Mouse (Mus musculus): Measurements from ENCODE around the gene Olfr1226. TPM values are rescaled to one million over a fixed set of nuclear protein-coding genes. Genes with fewer than 3 reads are reported as not detected.
"Not testable (repeated sequence)": the region's sequence is repeated elsewhere in the genome, so short reads cannot be mapped to it uniquely, and the experiment has no call there.

Gene Olfr1226
- total RNA-seq (2017): not detected in 3 replicates

- no peak for ATAC-seq (replicated peaks; ENCODE audit: insufficient number of reproducible peaks, low FRiP score, low TSS enrichment, poor library complexity, severe bottlenecking)
Measured at GRCm38 (mm10) chr2:89199948-89200347, at the start of gene Olfr1226. Olfr1226 (minus strand) TSS chr2:89200048.

- ATAC-seq (replicated peaks; ENCODE audit: insufficient number of reproducible peaks, low FRiP score, low TSS enrichment, poor library complexity, severe bottlenecking): no peak
Measured at GRCm38 (mm10) chr2:89196325-89196982, 3.4 kb downstream of the Olfr1226 start.

- no peak for ATAC-seq (replicated peaks; ENCODE audit: insufficient number of reproducible peaks, low FRiP score, low TSS enrichment, poor library complexity, severe bottlenecking)
Measured at GRCm38 (mm10) chr2:89174569-89174968, 25.3 kb downstream of the Olfr1226 start, which contains the start of gene Olfr1225. Olfr1225 (minus strand) TSS chr2:89174669.

GRCm38 (mm10) chr2:89164711-89165110, 35.1 kb downstream of the Olfr1226 start:
- not testable (repeated sequence) for ATAC-seq (replicated peaks; ENCODE audit: insufficient number of reproducible peaks, low FRiP score, low TSS enrichment, poor library complexity, severe bottlenecking)

- ATAC-seq (replicated peaks; ENCODE audit: insufficient number of reproducible peaks, low FRiP score, low TSS enrichment, poor library complexity, severe bottlenecking): not testable (repeated sequence)
Measured at GRCm38 (mm10) chr2:89163991-89164390, 35.9 kb downstream of the Olfr1226 start, which contains the start of gene Olfr1224-ps1. Olfr1224-ps1 (minus strand) TSS chr2:89164091.

GRCm38 (mm10) chr2:89151460-89151859, 48.4 kb downstream of the Olfr1226 start, which contains the start of gene Olfr1223:
Olfr1223 (minus strand) TSS chr2:89151560.
- no peak for ATAC-seq (replicated peaks; ENCODE audit: insufficient number of reproducible peaks, low FRiP score, low TSS enrichment, poor library complexity, severe bottlenecking)

Other genes with a start within 250 kb of the Olfr1226 start
- gene Olfr1212, start 246.1 kb downstream of the Olfr1226 start, total RNA-seq (2017): not detected in 3 replicates
- gene Gm13762, start 219.8 kb downstream of the Olfr1226 start, total RNA-seq (2017): not detected in 3 replicates
- not detected in 3 replicates for gene Olfr1214, start 207.4 kb downstream of the Olfr1226 start, total RNA-seq (2017)
- not detected in 3 replicates for gene Olfr1215, start 193.1 kb downstream of the Olfr1226 start, total RNA-seq (2017)
- not detected in 3 replicates for gene Olfr1216, start 181.7 kb downstream of the Olfr1226 start, total RNA-seq (2017)
- not detected in 3 replicates for gene Olfr1217, start 168.0 kb downstream of the Olfr1226 start, total RNA-seq (2017)
- gene Olfr1218, start 138.9 kb downstream of the Olfr1226 start, total RNA-seq (2017): not detected in 3 replicates
- not detected in 3 replicates for gene Olfr1219, start 116.5 kb downstream of the Olfr1226 start, total RNA-seq (2017)
- not detected in 3 replicates for gene Olfr1220, start 93.2 kb downstream of the Olfr1226 start, total RNA-seq (2017)
- not detected in 3 replicates for gene Olfr1221, start 82.8 kb downstream of the Olfr1226 start, total RNA-seq (2017)
- 0.96 TPM in 1 of 3 replicates, not detected in the others for gene Olfr1222, start 67.0 kb downstream of the Olfr1226 start, total RNA-seq (2017)
- gene Olfr1223, start 48.5 kb downstream of the Olfr1226 start, total RNA-seq (2017): not detected in 3 replicates
- gene Olfr1224-ps1, start 36.0 kb downstream of the Olfr1226 start, total RNA-seq (2017): not detected in 3 replicates
- gene Olfr1225, start 25.4 kb downstream of the Olfr1226 start, total RNA-seq (2017): not detected in 3 replicates
- gene Olfr1228, start 54.0 kb upstream of the Olfr1226 start, total RNA-seq (2017): 1.0 TPM in 1 of 3 replicates, not detected in the others
- gene Olfr1229, start 88.0 kb upstream of the Olfr1226 start, total RNA-seq (2017): not detected in 3 replicates
- not detected in 3 replicates for gene Olfr1230, start 97.2 kb upstream of the Olfr1226 start, total RNA-seq (2017)
- 1.3 TPM in 1 of 3 replicates, not detected in the others for gene Olfr1231, start 107.0 kb upstream of the Olfr1226 start, total RNA-seq (2017)
- not detected in 3 replicates for gene Olfr1232, start 129.6 kb upstream of the Olfr1226 start, total RNA-seq (2017)
- not detected in 3 replicates for gene Olfr1233, start 142.3 kb upstream of the Olfr1226 start, total RNA-seq (2017)
- not detected in 3 replicates for gene Olfr1234, start 164.8 kb upstream of the Olfr1226 start, total RNA-seq (2017)
- gene Olfr1238, start 209.6 kb upstream of the Olfr1226 start, total RNA-seq (2017): not detected in 3 replicates
- not detected in 3 replicates for gene Olfr1239, start 220.4 kb upstream of the Olfr1226 start, total RNA-seq (2017)
- not detected in 3 replicates for gene Olfr1240, start 243.0 kb upstream of the Olfr1226 start, total RNA-seq (2017)